Mouse (Mus musculus) thymus, postnatal 0 days (tissue): ENCODE data around the gene Adh1. TPM values are rescaled to one million over a fixed set of nuclear protein-coding genes. Genes with fewer than 3 reads are reported as not detected.

Source experiments
- DNase-seq: peaks from one replicate; pipeline ENCODE4 v3.0.0-alpha.2; 2015; ENCODE audit warnings: low spot score
- polyA plus RNA-seq: library from polyadenylated mRNA; unstranded; fragments of >200 nt; fragmentation: Nextera tagmentation; extraction: Ambion mirVana; gene quantifications from 2 replicates; pipeline ENCODE4 v1.2.1, GENCODE M21; 2015

Gene Adh1
- 6.9 and 8.0 TPM in 2 replicates for polyA plus RNA-seq

DNA sequence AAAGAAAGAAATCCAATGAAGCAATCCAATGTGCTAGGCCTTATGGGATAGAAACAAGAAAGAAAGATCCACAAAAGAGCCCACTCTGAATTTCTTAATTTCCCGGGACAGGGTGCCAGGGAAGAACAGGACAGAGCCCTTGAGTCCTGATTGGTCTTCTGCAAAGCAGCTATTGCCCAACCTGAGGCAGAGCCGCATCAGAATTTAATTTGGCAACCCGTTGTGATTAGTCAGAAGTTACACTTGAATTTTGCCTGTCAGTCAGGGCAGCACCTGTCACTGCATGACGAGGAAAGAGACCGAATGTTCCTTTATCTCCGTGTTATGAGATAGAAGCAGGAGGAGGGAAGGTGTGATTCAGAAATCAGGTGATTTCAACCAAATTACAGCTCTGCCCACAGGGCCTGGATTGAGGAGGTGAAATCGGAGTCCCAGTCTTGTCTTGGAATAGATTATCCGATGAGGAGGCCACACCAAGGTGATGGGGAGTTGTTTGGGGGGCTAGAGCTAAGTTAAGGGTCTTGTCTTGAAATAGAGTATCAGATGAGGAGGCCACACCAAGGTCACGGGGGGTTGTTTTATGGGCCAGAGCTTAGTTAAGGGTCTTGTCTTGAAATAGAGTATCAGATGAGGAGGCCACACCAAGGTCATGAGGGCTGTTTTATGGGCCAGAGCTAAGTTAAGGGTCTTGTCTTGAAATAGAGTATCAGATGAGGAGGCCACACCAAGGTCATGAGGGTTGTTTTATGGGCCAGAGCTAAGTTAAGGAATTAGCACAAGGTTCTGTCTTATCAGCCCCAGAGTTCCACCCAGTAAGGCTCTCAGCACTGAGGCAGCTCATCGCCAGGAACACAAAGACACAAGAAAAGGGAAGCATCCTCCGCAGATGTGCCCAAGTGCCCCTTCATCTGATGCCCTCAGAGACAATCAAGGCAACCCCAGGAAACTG, at the start of gene Adh1:
TSS of gene Adh1 (plus strand) at position 271 of the 949 bp plus-strand sequence.
- no peak for DNase-seq

DNA sequence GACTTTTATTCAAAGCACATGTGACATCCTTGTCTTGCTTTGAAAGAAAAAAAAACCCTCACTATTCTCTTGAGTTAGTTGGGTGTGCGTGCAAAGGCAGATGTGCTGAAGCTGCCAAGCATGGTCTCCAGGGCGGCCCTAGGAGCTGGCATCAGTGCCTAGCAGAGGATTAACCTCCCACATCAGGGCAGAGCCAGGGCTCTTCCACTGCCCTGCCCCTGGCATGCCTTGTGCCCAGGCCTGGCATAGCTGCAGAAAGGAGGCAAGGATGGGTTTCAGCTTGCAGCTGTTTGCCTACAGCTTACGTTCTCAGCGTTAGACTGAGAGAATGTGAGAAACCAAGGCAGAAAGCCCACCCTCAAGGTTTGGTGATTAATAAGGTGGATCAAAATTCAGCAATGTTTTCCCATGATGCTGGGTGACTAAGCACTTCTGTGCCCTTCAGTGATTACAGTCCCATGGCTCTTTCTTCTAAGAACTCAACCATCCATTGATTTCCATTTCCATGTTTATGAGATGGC, 48.3 kb upstream of the Adh1 start:
- DNase-seq = no peak

DNA sequence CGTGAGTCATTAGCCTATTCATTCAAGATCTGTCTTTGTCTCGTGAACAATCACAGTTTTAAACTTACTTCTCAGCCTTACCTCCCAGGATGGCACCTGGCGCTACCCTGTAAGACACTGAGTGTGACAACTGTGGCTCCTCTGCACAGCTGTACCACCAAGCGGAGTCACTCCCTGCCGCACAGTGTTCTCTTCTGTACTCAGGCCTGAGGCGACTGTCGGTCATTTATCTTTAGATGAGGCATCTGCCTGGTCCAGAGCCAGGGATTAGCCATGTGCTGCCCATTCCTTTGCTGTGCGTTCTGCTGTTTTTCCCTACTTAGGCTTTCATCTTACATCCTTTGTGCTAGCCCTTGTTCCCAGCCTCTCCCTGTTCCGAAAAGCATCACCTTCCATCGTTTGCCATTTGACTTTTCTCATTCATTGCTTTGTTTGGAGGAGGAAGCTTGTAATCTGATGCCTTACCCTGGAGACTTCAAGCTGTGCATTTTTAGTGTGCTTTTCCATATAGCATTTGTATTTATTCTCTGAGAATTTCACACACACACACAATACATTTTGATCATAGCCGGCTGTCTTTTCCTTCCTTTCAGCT, 45.3 kb upstream of the Adh1 start:
- no peak for DNase-seq

DNA sequence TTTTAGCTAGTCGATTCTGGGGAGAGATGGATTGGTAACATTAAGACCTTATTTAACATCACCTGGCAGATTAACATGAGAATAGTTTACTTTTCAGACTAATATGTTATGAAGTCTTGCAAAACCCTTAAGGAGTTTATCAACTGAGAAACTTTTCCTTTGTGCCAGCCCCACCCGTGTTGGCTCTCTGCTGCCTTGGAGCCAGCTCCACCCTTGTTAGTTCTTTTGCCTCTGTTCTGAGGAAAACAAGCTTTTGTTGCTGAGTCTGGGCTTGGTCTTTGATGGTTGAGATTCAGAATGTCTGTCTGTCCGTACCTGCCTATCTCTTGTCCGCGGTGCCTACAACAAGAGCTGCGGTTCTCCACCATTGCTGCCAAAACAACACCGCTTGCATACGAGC, 44.7 kb upstream of the Adh1 start:
- no peak for DNase-seq

DNA sequence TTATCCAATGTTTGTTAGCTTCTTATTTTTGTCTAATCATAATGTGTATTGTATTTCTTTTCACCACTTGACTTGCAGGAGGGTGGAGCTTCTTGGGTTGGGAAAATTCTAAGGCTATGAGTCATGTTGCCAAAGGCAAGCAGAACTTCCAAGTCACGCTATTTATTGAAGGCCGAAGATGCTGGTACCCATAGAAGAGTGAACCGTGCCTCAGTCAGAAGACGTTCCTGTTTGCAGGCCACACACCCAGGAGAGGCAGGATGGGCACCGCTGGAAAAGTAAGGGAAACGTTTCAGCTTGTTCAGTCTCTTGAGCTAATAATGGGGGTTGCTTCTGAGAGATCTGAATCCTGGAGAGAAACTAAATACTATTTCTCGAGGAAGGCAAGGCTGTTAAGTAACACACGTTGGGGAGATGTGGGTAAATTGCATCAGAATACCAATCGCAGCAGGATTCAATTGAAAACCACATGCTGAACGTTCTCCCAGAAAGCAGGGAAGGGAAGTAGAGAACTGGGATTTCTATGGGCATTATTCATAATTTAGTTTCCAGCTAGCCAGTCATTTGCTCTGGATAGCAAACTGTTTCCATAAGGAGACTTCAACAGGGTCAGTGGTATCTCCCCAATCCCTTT, 43.0 kb upstream of the Adh1 start, which contains the start of gene Adh7:
TSS of gene Adh7 (plus strand) at position 130 of the 634 bp plus-strand sequence.
- no peak for DNase-seq

DNA sequence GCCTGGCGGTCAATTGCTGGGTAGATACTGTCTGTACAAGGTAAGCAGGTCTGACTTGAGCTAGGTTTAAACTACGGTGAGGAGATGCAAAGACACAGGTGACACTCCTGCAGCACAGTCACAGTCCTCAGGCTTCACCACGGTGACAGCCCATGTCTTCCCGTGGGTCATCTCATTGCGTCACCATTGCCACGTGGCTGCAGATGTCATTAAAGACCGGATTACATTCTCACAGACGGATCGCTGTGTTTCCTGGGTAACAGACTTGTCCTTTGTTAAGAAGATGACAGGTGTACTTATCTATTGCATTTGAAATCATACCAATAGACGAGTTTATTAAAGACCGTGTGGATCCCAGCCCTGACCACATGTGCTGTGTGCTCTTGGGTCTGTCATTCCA, 39.7 kb upstream of the Adh1 start:
- no peak for DNase-seq

DNA sequence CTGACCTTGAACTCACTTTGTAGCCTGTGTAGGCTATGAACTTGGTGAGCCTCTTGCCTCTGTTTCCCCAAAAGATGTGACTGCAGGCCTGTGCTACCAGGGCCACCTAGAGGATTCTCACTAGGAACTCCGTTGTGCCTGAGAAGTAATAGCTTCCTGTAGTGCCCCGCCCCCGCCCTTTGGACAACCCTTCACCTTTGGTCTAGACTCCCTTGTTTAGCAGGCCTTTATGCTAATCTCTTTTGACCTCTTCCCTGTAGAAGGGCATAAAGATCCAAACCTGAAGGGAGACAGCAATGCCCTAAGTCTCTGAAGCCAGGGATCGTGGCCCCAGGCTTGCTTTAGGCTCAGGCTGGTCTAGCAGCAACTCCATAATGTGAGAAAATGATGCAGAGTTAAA, 38.3 kb upstream of the Adh1 start:
- no peak for DNase-seq

DNA sequence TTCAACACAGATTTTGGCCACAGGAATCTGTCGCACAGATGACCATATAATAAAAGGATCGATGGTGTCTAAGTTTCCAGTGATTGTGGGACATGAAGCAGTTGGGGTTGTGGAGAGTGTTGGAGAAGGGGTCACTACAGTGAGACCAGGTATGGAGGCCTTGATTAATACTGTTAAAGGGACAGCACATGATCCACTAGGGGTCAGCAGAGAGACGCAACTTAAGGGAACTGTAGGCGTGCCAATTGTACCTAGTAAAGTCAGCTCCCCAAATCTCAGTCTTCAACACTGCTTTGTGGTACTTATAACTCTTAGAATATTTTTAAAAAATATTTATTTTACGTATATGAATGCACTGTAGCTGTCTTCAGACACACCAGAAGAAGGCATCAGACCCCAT, 37.8 kb upstream of the Adh1 start:
- DNase-seq = peak; percentile 54

DNA sequence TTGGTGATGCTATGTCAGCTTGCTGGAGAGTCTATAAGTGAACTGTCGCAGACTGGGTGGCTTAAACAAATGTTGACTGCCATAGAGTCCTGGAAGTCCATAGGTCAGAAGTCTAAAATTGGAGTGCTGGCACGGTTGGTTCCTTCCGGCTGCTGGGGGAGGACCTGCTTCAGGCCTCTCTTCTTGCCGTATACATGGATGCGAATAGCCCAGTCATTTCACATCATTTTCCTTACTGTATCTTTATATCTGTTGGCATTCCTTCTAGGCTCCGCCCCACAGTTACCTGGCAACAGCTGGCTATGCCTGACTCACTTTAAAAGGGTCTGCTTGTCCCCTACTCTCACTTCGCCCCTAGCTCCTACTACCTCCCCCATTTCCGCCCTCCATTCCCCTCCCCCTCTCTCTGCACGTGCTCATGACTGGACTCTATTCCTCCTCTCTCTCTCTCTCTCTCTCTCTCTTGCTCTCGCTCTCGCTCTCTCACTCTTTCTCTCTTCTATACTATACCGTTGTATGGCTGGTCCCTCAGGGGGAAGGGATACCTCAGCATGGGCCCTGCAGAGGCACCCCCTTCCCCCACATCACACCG, 36.3 kb upstream of the Adh1 start:
- DNase-seq = no peak

DNA sequence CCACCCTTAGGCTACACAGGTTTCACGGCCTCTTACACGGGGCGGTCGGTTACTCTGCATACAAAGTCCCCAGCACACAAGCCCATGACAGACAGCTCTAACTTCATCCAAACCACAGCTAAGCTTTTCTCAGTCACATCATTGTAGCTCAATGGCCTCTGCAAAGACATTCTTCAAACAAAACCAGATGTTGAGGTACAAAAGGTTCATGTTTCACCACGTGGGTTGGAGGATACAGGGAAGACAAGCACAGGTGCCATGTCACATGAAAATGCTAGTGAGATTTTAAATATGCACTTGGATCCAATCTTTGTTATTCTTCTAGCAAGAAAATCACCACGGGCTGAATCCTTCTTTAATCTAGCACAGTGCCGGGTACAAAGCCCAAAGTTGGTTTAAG, 35.5 kb upstream of the Adh1 start:
- DNase-seq = no peak

DNA sequence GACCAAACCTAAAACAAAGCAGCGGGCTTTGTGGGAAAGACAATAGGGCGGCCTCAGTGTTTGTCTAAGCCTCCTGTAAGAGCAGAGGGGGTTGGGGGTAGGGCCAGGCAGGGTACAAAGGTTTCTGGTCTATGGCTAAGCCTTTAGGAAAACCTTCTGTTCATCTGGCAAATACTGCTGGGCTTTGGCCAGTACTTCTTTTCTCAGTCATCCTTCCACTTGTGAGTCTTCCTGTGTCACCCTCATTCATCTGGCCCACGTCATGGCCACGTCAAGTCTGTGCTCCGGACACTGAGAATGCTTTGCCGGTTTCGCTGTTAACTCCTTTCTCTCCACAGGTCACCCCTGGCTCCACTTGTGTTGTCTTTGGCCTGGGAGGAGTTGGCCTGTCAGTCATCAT, 34.9 kb upstream of the Adh1 start:
- DNase-seq = no peak

DNA sequence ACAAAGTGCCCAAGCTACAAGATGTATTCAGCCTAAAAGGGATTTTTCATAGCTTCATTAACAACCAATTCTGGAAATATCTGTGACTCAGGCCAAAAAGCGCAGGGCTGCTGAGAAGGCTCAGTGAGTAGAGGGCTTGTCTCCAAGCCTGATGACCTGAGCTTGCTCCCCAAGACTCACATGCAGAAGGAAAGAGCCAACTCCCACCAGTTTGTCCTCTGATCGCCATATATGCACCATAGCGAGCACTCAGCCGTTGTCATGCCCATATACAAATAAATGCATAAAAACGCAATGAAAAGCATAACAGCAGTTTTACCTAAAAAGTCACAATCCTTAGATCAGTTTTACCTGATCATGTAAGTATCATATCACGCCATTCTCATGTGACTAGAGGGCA, 34.3 kb upstream of the Adh1 start:
- no peak for DNase-seq

DNA sequence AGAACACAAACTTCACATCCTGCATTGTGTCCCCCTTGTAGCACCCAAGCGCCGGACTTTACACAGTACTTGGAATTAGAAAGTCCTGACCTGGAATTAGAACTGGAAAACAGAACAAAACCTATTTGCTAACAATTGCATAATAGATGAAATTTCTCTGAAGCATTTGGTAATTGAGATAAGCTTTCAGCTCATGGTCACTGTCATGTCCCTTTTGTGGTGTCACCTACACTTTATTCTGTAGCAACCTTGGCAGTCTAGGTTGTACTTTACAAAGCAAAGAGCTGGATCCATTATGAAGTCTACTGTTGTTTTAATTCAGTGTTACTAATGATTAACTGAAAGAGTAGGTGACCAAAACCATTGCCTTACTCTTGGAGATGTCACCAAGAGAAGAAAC, 33.7 kb upstream of the Adh1 start:
- no peak for DNase-seq

DNA sequence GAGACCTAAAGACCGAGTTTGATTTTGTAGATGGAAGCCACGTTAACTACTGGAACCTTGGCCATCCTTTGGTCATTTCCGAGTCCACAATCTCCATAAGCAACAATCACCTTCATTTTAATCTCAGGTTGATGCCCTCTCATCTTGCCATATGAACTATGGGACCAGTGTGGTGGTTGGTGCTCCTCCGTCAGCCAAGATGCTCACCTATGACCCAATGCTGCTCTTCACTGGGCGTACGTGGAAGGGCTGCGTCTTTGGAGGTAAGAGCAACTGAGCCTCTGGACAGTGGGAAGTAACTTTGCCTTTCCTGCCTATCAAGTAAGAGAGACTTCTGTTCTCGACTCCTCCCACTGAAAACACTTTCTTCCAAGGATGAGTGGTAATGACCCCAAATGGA, 33.0 kb upstream of the Adh1 start:
- DNase-seq = no peak

DNA sequence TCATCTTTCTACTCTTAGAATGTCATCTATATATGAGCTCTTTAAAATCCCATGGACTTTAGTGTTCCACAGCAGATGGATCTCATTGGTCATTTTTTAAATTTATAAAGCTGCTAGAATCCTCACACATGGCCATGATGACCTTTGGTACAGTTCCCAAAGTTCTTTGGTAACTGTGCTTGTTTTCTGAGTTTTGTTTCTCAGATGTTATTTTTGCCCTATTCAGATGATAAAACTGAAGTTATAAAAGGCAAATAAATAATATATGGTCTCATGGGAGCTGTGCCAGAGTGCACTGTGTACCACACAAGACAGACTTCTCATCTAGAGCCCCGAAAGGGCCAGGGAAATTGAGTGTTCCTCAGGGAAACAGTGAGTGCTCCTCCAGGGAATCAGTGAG, 31.3 kb upstream of the Adh1 start:
- DNase-seq = no peak

DNA sequence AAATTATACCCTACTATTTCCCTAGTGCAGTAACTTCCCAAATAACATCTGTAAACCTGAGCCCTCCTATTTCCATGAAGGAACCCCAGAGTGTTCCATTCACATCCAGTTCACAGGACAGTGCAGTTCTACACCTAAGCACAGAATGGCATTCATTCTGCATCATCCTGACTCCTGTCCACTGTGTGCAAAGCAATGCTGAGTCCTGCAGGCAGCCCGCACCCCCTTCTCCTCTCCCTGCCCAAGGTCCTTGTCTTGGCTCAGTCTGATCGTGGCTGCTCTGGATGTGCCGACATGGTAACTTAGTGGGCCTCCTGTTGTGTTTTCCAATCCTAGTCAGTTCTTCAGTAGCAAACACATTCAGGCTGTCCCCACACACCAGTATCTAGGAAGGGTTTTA, 30.5 kb upstream of the Adh1 start:
- no peak for DNase-seq

DNA sequence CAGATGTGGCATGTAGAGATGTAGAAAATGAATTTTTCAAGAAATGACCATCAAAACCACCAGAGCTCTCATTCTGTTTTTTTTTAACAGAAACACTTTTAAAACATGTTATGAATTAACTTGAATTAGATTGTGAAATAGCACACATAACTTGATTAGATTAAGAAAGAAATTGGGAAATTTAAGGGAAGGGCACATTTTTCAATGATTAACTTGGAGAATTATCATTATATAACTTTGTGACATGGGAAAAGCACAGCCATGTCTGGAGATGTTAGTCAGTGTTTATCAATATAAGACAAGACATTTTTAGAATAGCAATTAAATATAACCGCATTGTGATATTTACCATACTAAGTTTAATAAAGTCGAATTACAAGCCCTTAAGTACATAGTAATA, 29.3 kb upstream of the Adh1 start:
- no peak for DNase-seq

DNA sequence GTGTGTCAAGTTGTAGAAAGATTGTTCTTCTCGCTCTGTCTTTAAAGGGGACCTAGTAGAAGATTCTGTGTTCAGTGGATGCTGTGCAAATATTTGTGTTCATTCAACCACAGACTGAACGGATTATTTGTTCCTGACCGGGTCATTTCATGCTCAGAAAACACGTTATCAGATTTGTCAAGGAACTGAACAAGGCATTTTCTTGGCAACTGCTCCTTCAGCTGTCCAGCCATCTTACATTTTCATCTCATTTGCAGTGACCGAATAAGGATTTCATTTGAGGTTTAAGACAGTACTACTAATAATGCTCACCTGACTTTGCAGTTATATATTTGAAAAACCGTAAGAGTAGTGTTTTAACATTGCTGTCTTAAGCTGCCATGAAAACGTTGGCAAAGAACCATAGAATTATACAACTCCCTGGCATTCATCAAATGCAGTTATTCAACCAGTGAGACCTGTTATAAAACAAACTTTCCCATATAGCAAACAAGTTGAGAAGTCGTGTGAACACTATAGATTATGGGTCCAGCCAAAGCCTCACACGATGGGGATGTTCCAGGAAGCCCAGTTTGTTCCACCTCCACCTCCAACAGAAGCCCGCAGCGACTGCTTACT, 24.1 kb upstream of the Adh1 start:
- no peak for DNase-seq

DNA sequence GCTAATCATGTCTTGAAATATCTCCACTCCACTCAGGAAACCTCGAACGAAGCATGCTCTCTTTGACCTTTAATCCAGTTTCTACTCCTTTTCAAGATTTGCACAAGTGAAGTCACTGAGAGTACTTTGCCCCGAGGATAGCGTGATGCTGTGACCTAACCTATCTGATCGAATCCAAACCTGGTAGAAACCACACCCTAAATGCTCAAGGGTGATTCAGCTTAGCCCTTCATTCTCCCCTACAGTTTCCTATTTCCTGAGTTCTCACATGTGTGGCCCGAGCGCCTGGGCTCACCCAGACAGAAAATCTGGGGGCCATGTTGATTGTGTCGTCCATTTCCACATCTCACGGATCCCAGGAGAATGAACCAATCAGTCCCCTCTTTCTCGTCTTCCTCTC, 22.7 kb upstream of the Adh1 start:
- no peak for DNase-seq

DNA sequence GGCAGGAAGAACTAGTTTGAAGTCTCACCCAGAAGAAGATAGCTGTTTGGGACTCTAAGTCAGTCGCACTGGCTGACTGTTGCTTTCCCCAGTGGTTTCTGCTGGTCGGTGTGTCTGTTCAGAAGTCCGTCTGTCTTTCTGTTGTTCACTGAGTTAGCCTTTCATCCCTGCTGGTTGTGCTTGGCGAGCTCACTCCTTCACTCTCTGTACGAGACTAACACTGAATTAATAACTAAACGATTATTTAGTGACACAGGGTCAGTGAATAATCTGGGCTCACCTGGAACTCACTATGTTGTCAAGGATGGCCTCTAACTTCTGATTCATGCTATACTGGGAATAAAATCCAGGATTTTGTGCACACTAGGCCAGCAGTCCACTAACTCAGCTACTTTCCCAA, 21.3 kb upstream of the Adh1 start:
- DNase-seq = no peak

DNA sequence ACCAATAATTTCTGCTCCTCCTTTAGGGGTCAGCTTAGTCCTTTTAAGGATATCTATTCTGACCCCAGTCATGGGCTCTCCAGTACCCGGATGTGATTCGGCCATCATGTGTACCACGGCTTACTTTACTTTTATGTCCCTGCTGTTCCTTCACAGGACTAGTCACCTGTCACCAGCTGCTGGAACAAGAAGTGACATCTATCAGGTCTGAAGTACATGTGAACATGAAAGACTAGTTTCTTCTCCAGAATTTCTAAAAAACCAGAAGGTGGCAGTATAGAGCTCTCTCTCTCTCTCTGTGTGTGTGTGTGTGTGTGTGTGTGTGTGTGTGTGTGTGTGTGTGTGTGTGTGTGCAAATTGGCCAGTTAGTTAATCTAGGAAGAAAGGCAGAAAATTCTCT, 20.4 kb upstream of the Adh1 start:
- DNase-seq = no peak
